Mouse (Mus musculus) kidney, adult 2 months (tissue): ENCODE measurements around the gene Carmil2.

ENCODE experiments used
- CTCF ChIP-seq: fragments of 200-500 bp; conservative IDR thresholded peaks from 2 replicates; pipeline ENCODE4 v1.5.1; 2011; ENCODE audit warnings: low read depth, mild to moderate bottlenecking, control low read depth, low read length, moderate library complexity, mixed read lengths; ENCODE audit not compliant: insufficient read depth, insufficient read length
- POLR2A ChIP-seq: fragments of 200-500 bp; IDR thresholded peaks from one replicate; pipeline ENCODE4 v1.6.1; 2011; ENCODE audit warnings: low read depth, low read length, control low read depth

DNA sequence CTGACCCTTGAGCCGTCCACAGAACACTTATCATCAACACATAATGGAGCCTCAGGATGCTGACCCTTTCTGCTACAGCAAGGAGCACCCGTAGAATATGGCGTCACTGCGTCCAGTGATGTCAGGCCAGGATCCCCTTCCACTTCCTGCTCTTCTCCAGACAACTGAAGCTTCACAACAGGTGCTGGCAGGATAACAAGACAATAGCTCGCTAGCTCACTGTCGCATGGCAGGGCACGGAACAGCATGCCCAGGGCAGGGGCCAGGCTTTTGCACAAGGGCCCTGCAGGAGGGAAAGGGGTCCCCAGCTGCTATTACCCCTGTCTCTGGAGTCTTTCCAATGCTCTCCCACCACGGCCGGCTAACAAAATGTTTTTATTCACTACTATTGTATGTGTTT, 36.8 kb downstream of the Carmil2 start:
- TF ChIP-seq CTCF (no peak), POLR2A (no peak)
